Mouse (Mus musculus) intestine, postnatal 0 days (tissue): ENCODE data around the gene Higd1c. TPM values are rescaled to one million over a fixed set of nuclear protein-coding genes. Genes with fewer than 3 reads are reported as not detected.
"Not testable (repeated sequence)": the region's sequence is repeated elsewhere in the genome, so short reads cannot be mapped to it uniquely, and the experiment has no call there.

Experiments used
- ATAC-seq: fragments of 200-750 bp; cut with Nextera tagmentation; 2 replicates; pipeline ENCODE4 v1.8.0; 2017; ENCODE audit warnings: mild to moderate bottlenecking, moderate TSS enrichment, moderate library complexity
- H3K27ac ChIP-seq: fragments of 300-500 bp; sonication (generic); 2 replicates; pipeline ENCODE4 v1.5.1; 2014; ENCODE audit warnings: mild to moderate bottlenecking, low read depth, low read length, moderate library complexity
- H3K27me3 ChIP-seq: fragments of 300-500 bp; sonication (generic); replicated peaks from 2 replicates; pipeline ENCODE4 v1.6.1; 2014; ENCODE audit warnings: low read length, mixed read lengths; ENCODE audit not compliant: control insufficient read depth, insufficient read depth
- H3K36me3 ChIP-seq: fragments of 300-500 bp; sonication (generic); 2 replicates; pipeline ENCODE4 v1.6.1; 2014; ENCODE audit warnings: mild to moderate bottlenecking, moderate library complexity; ENCODE audit not compliant: control insufficient read depth, insufficient read depth
- H3K4me1 ChIP-seq: fragments of 300-500 bp; sonication (generic); replicated peaks from 2 replicates; pipeline ENCODE4 v1.6.1; 2014; ENCODE audit warnings: antibody characterized with exemption, low read length, mixed read lengths; ENCODE audit not compliant: control insufficient read depth, insufficient read depth
- H3K4me2 ChIP-seq: fragments of 300-500 bp; sonication (generic); replicated peaks from 2 replicates; pipeline ENCODE4 v1.6.1; 2014; ENCODE audit warnings: low read depth, mild to moderate bottlenecking, moderate library complexity
- H3K4me3 ChIP-seq: fragments of 300-500 bp; sonication (generic); 2 replicates; pipeline ENCODE4 v1.5.1; 2014; ENCODE audit warnings: low read depth, low read length
- H3K9ac ChIP-seq: fragments of 300-500 bp; sonication (generic); 2 replicates; pipeline ENCODE4 v1.6.1; 2014; ENCODE audit warnings: mild to moderate bottlenecking, low read depth, low read length
- H3K9me3 ChIP-seq: fragments of 300-500 bp; sonication (generic); 2 replicates; pipeline ENCODE4 v1.6.1; 2016; ENCODE audit warnings: mixed run types; ENCODE audit not compliant: control insufficient read depth
- CTCF ChIP-seq: sonication (generic); IDR thresholded peaks from 2 replicates; pipeline ENCODE4 v1.5.1; 2016; ENCODE audit warnings: low read depth, mild to moderate bottlenecking, control low read depth, antibody characterized with exemption, moderate library complexity
- WGBS: fragments of 180-500 bp; shearing (Covaris S2); extraction: QIAGEN DNeasy Blood & Tissue Kit; methylation state at CpG from one replicate; pipeline ENCODE4 v1.1.7; 2014; 5-methylcytosine and 5-hydroxymethylcytosine counted together
- polyA plus RNA-seq: library from polyadenylated mRNA; unstranded; fragments of >200 nt; fragmentation: Nextera tagmentation; extraction: Ambion mirVana; gene quantifications from 2 replicates; pipeline ENCODE4 v1.2.1, GENCODE M21; 2015

Higd1c gene
- polyA plus RNA-seq, 1 experiment from 2014 or later = not detected

DNA sequence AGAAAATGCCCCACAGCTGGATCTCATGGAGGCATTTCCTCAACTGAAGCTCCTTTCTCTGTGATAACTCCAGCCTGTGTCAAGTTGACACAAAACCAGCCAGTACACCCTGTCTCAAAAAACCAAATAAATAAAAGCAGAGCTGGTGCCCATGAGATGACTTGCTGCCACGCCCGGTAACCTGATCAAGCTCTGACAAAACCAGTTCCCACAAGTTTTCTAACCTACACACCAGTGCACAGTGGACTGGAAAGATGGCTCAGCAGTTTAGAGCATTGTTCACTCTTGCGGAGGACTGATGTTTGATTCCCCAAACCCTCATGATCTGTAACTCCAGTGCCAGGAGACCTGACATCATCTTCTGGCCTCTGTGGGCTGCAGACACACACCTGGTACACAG lies 39.1 kb upstream of the Higd1c start:
- Histone ChIP-seq H3K9me3 (no peaks in the 10 kb centered on the region), H3K4me3 (no peak overlapping the region), H3K27ac (no peak overlapping the region), H3K27me3 (no peaks in the 10 kb centered on the region), H3K9ac (no peak overlapping the region), H3K4me2 (no peak overlapping the region), H3K36me3 (no peaks in the 10 kb centered on the region), H3K4me1 (0 out of 2 replicates have a peak, but pooled peaks cover 3% of the 10 kb centered on the region)
- 84% methylated on average over 3 of the region's 3 CpGs for WGBS
- no peak for ATAC-seq
- TF ChIP-seq CTCF = no peak

DNA sequence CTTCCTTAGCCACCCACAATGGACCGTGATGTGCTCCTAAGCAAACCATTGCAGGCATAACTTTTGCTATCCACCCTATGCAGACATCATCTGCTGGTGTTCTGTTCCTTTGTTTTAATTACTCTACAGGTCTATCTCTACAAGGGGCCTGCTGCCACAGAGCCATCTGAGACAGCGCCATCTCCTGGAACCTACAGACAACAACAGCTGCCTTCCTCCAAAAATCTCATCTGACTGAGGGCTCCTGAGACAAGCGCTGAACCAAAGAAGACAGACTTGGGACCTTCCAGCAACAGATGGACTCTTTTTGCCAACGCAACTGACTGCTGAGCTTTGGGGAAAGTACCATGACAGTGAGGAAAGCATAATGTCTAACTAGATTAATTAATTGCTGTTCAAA lies 36.3 kb upstream of the Higd1c start:
- H3K9me3 ChIP-seq, H3K4me1 ChIP-seq, H3K36me3 ChIP-seq, H3K27ac ChIP-seq, ATAC-seq, H3K9ac ChIP-seq, H3K4me3 ChIP-seq, H3K27me3 ChIP-seq, H3K4me2 ChIP-seq: not testable (repeated sequence)
- 64% methylated on average over 3 of the region's 4 CpGs for WGBS
- peak; percentile 33 for TF ChIP-seq CTCF

DNA sequence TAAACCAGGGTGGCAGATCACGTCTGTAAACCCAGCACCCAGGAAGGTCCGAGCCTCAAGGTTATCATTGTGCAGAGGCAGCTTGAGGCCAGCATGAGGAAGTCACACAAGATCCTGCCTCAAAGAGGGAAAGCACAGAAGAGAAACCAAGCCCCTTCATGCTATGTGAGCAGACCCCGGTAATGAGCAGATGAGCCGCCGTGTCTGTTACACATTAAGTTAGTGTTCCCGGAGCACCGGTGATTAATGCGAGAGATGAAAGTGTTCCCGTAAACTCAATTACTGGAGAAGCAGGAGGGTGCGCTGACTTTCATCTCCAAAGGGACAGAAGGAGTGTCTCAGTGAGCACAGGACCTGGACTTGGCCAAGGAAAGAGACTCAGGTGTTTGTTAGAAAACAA lies 35.0 kb upstream of the Higd1c start:
- H3K27ac ChIP-seq, H3K9ac ChIP-seq, H3K4me1 ChIP-seq, H3K9me3 ChIP-seq, H3K4me2 ChIP-seq, H3K27me3 ChIP-seq, ATAC-seq, H3K4me3 ChIP-seq, H3K36me3 ChIP-seq: not testable (repeated sequence)
- WGBS = 63% methylated on average over 10 of the region's 10 CpGs

DNA sequence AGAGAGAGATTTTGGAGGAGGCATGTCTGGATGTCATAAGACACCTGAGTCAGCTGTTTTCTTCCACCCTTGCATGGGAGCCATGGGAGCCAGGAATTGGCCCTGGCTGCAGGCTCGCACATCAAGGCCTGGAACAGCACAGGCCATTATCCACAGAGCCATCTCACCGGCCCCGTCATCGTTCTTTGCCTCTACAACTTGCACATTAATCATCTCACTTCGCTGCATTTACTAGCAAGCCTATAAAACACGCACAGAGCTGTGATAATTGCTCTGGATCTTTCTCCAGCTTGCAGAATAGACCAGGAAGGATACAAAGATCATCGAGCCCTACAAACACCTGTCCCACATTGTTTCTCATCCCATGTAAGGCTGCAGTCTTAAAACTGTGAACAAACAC lies 33.6 kb upstream of the Higd1c start:
- 63% methylated on average over 7 of the region's 7 CpGs for WGBS
- H3K36me3 ChIP-seq = no peaks in the 10 kb centered on the region
- no peaks in the 10 kb centered on the region for H3K27me3 ChIP-seq
- no peak overlapping the region for H3K4me3 ChIP-seq
- ATAC-seq = no peak
- no peaks in the 10 kb centered on the region for H3K9me3 ChIP-seq
- no peak overlapping the region for H3K4me2 ChIP-seq
- no peak overlapping the region for H3K27ac ChIP-seq
- no peak for TF ChIP-seq CTCF
- no peak overlapping the region for H3K9ac ChIP-seq
- H3K4me1 ChIP-seq = no peaks in the 10 kb centered on the region

DNA sequence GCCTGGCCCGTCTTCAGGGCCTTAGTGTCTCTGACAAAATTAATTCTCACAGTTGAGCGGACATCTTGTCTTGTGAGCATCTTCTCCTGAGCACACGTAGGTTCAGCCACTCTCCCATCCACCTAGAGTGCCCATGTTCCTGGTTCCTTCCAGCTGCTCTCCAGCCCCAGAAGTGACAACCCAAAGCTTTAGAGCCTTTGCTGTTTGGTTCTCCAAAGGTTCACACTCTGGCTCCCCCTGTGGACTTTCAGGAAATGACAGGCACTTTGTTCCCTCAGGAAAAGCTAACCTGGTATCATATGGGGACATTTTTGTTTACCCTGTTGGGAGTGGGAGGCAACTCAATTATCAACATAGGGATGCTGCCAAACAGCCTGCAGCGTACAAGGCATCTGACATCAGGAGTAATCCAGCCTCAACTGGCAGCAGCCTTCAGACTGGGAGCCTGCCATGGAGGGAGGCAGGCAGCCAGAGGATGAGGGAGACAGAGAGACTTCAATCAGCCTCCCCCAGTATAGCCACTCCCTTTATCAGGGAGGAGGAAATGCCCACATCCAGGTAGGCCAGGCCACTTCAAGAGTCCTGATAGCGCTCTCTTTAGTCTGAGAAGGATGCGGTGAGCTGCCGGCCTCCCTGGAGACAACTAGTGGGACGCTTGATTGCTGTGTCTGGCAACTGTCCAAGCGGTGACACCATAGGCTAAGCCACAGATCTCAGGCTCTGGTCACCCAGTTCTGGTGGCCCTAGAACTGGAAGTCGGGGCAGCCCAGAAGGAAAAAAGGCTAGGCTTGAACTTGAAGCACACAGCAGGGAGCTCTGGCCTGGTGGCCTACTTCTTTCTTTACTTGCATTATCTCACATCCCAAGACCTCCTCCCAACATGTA lies 32.0 kb upstream of the Higd1c start:
- not testable (repeated sequence) for H3K27me3 ChIP-seq, H3K4me2 ChIP-seq, H3K9ac ChIP-seq, H3K36me3 ChIP-seq, H3K27ac ChIP-seq, H3K9me3 ChIP-seq, H3K4me1 ChIP-seq, H3K4me3 ChIP-seq
- peak; percentile 25; the same call in 1 of the 2 replicates for ATAC-seq
- TF ChIP-seq CTCF = peak; percentile 35
- WGBS = 75% methylated on average over 3 of the region's 10 CpGs

DNA sequence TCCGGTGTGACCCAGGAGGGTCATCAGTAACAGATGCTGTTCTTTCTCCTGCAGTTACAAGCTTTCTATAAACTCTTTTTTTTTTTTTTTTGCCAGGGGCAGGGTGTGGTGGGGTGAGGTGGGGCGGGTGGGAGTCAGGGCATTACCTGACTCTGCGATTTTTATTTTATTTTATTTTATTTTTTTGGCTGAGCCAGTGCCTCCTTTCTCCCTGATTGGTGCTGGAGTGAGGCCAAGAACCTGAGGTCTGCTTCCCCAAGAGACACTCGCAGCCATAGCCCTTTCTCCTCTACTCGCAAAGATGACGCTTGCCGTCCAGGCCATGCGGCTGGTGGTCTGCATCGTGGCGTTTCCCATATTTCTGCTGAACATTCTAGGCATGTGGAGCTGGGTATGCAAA lies 29.7 kb upstream of the Higd1c start, which contains the start of gene Mettl7a3:
TSS of gene Mettl7a3 (plus strand) at position 301 of the 400 bp plus-strand sequence.
- WGBS = 77% methylated on average over 10 of the region's 10 CpGs
- Histone ChIP-seq H3K27ac (no peak within 1 kb of the TSS), H3K9me3 (no peaks in the 10 kb centered on the region), H3K9ac (no peak within 1 kb of the TSS), H3K4me1 (no peaks in the 10 kb centered on the region), H3K4me2 (no peak within 1 kb of the TSS), H3K36me3 (no peaks in the 10 kb centered on the region), H3K4me3 (no peak within 1 kb of the TSS), H3K27me3 (no peaks in the 10 kb centered on the region)
- ATAC-seq = no peak
- no peak for TF ChIP-seq CTCF

DNA sequence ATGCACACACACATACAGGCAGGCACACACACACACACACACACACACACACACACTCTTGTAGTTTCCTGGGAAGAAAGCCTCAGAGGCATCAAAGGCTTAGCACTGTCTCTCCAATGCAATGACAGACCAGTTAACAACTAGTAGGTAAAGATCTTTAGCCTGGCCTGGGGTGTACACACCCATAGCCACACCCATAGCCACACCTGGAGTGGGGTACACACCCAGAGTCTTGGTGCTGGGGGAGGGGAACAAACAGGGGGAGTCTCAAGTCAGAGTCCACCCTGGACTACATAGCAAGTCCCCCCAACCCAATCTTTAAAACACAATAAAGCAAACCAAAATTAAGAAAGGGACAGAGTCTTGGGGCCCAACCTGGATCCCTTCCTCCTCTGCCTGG lies 27.0 kb upstream of the Higd1c start:
- not testable (repeated sequence) for H3K4me2 ChIP-seq, H3K4me3 ChIP-seq, H3K36me3 ChIP-seq, H3K27me3 ChIP-seq, H3K4me1 ChIP-seq, H3K27ac ChIP-seq, H3K9me3 ChIP-seq, H3K9ac ChIP-seq
- peak; percentile 9; the same call in 1 of the 2 replicates for ATAC-seq
